Mouse (Mus musculus) ES-E14 (cell line): ENCODE data around the gene A930033H14Rik. TPM values are rescaled to one million over a fixed set of nuclear protein-coding genes. Genes with fewer than 3 reads are reported as not detected.

Experiments used
- DNase-seq: peaks from one replicate; pipeline ENCODE4 v3.0.0-alpha.2; 2013; ENCODE audit warnings: low read depth, low spot score
- H3K27ac ChIP-seq: 2 replicates; pipeline ENCODE4 v1.5.1; 2012; ENCODE audit warnings: low read depth, mild to moderate bottlenecking, low read length, moderate library complexity, mixed read lengths; ENCODE audit not compliant: poor library complexity, insufficient read depth, severe bottlenecking
- H3K36me3 ChIP-seq: 2 replicates; pipeline ENCODE4 v1.6.1; 2012; ENCODE audit warnings: mild to moderate bottlenecking, low read length, moderate library complexity, mixed read lengths; ENCODE audit not compliant: control insufficient read depth, poor library complexity, insufficient read depth, severe bottlenecking
- H3K4me1 ChIP-seq, 2 experiments: fragments of 150-350 bp in 1 of 2; sonication (generic) in 1 of 2; 2 replicates each; pipeline ENCODE4 v1.6.1; 2012; ENCODE audit warnings: low read length in 2 of 2, mild to moderate bottlenecking in 1 of 2, mixed read lengths in 1 of 2; ENCODE audit not compliant: control insufficient read depth in 2 of 2, insufficient read depth in 2 of 2, poor library complexity in 1 of 2
- H3K4me3 ChIP-seq, 2 experiments: fragments of 150-350 bp in 1 of 2; sonication (generic) in 1 of 2; 2 replicates each; pipeline ENCODE4 v1.5.1; 2012; ENCODE audit warnings: low read length in 2 of 2, low read depth in 1 of 2, mild to moderate bottlenecking in 1 of 2, mixed read lengths in 1 of 2; ENCODE audit not compliant: insufficient read depth in 1 of 2, poor library complexity in 1 of 2, severe bottlenecking in 1 of 2
- H3K9ac ChIP-seq: 2 replicates; pipeline ENCODE4 v1.6.1; 2012; ENCODE audit warnings: low read depth, mild to moderate bottlenecking, low read length, mixed read lengths; ENCODE audit not compliant: poor library complexity, insufficient read depth, severe bottlenecking
- H3K9me3 ChIP-seq: fragments of 150-350 bp; sonication (generic); 2 replicates; pipeline ENCODE4 v1.6.1; 2012; ENCODE audit warnings: low read depth, mild to moderate bottlenecking, low read length; ENCODE audit not compliant: control insufficient read depth, insufficient read depth
- CHD2 ChIP-seq: IDR thresholded peaks from 2 replicates; pipeline ENCODE4 v1.6.1; 2014; ENCODE audit warnings: mild to moderate bottlenecking, low read depth, low read length, inconsistent platforms
- HCFC1 ChIP-seq: IDR thresholded peaks from 2 replicates; pipeline ENCODE4 v1.6.1; 2012; ENCODE audit warnings: low read length, inconsistent platforms, borderline replicate concordance; ENCODE audit not compliant: insufficient read depth
- MAFK ChIP-seq: IDR thresholded peaks from 2 replicates; pipeline ENCODE4 v1.6.1; 2014; ENCODE audit warnings: mild to moderate bottlenecking, low read depth, low read length, inconsistent platforms; ENCODE audit not compliant: insufficient read depth
- ZC3H11A ChIP-seq: IDR thresholded peaks from 2 replicates; pipeline ENCODE4 v1.6.1; 2012; ENCODE audit warnings: low read depth, mild to moderate bottlenecking, inconsistent platforms, low read length, borderline replicate concordance
- ZNF384 ChIP-seq: IDR thresholded peaks from 2 replicates; pipeline ENCODE4 v1.6.1; 2012; ENCODE audit warnings: low read depth, low read length, inconsistent platforms
- in situ Hi-C, 2 experiments: fragments of 600-800 bp; cut with MboI; formaldehyde crosslinking; loops; one replicate each; pipeline ENCODE4 v1.15.1; 2025; ENCODE audit warnings: low sequenced_read_pairs in 2 of 2, inconsistent platforms in 1 of 2; ENCODE audit not compliant: unreplicated experiment in 2 of 2
- total RNA-seq: library from RNA; depleted of rRNA; stranded (reverse); fragments of 300-350 nt; gene quantifications from 2 replicates; pipeline ENCODE4 v1.2.3, GENCODE M21; 2012; rRNA removed

The A930033H14Rik gene
- total RNA-seq: 0.45 TPM in 1 of 2 replicates, not detected in the other

- Histone ChIP-seq H3K9me3 (no peaks in the 10 kb centered on the region), H3K4me3 (peak within 1 kb of the TSS; percentile 56 to 73), H3K4me1 (peaks cover 0 to 2% of the 10 kb centered on the region in 2 experiments; a peak in 1 of 4 replicates), H3K36me3 (no peaks in the 10 kb centered on the region), H3K9ac (peak within 1 kb of the TSS; percentile 43), H3K27ac (no peak within 1 kb of the TSS)
- in situ Hi-C loops: no loop called here
- TF ChIP-seq MAFK: 0 out of 2 replicates have a peak, but pooled peaks have one; percentile 11
- no peak for TF ChIP-seq HCFC1
- no peak for TF ChIP-seq CHD2
- DNase-seq: no peak
Measured at GRCm38 (mm10) chr10:69212542-69213440, at the start of gene A930033H14Rik. Gene A930033H14Rik, minus strand, starts transcription at chr10:69213098.

DNA sequence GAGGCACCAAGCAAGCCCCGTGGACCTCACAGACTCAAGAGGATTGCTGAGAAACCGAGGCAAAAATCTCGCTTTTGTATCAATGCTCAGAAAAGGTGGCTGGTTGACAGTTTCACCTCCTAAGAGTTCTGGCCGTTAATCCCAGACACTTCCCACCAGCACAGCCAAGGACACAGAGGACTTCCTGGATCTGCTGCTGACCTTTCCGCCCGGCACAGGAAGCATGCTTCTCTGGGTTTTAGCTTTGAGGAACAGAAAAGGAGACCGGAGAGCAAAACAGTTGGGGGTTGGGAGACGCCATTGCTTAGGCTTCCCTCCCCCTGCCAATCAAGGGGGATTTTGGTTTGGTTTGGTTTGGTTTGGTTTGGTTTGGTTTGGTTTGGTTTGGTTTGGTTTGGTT is 47.0 kb upstream of the A930033H14Rik start:
- Histone ChIP-seq H3K4me3 (no peak overlapping the region), H3K9ac (no peak overlapping the region), H3K27ac (no peak overlapping the region), H3K9me3 (no peaks in the 10 kb centered on the region), H3K36me3 (no peaks in the 10 kb centered on the region), H3K4me1 (no peaks in the 10 kb centered on the region)
- in situ Hi-C loops: no loop called here
- TF ChIP-seq MAFK: no peak
- no peak for TF ChIP-seq HCFC1
- no peak for TF ChIP-seq CHD2
- no peak for TF ChIP-seq ZNF384
- no peak for TF ChIP-seq ZC3H11A
- no peak for DNase-seq

DNA sequence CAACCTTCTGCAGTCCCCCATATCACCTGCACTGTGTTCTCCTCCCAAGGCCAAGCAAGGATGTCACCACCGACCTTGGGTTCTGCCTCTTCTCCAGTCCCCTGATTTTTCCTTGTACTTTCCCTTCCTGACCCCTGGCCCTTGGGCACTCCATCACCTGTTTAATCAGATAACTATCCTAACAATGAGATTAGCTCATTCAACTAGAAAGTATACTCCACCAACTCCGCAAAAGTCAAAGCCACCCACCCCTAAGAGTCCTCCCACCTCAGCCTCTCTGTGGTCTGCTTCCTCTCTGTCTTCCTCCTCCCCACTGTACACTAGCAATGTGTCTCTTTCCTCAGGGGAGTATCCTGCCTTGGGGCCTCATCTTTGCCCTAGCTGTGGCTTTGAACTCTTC is 46.3 kb upstream of the A930033H14Rik start:
- DNase-seq: no peak
- no peak overlapping the region for H3K27ac ChIP-seq
- H3K9ac ChIP-seq: no peak overlapping the region
- no peak overlapping the region for H3K4me3 ChIP-seq
- in situ Hi-C loops: no loop called here
- H3K9me3 ChIP-seq: no peaks in the 10 kb centered on the region
- H3K36me3 ChIP-seq: no peaks in the 10 kb centered on the region
- TF ChIP-seq MAFK (no peak), HCFC1 (no peak), ZNF384 (no peak), CHD2 (no peak), ZC3H11A (no peak)
- no peaks in the 10 kb centered on the region for H3K4me1 ChIP-seq

GRCm38 (mm10) chr10:69258588-69258987 is 45.7 kb upstream of the A930033H14Rik start:
- H3K36me3 ChIP-seq: no peaks in the 10 kb centered on the region
- TF ChIP-seq ZNF384: no peak
- TF ChIP-seq CHD2: no peak
- no peak for TF ChIP-seq MAFK
- no peak for TF ChIP-seq ZC3H11A
- TF ChIP-seq HCFC1: no peak

More at GRCm38 (mm10) chr10:69258588-69258987, 45.7 kb upstream of the A930033H14Rik start:
- in situ Hi-C loops: no loop called here
- H3K4me1 ChIP-seq: no peaks in the 10 kb centered on the region
- H3K9ac ChIP-seq: no peak overlapping the region
- no peaks in the 10 kb centered on the region for H3K9me3 ChIP-seq
- no peak overlapping the region for H3K4me3 ChIP-seq
- DNase-seq: no peak
- H3K27ac ChIP-seq: no peak overlapping the region
